Comparison of ENCODE assay signal across 7 mouse cellular contexts in genomic region chr9:48860526-48860845, GRCm38 (mm10). TPM values are rescaled to one million over a fixed set of nuclear protein-coding genes. Genes with fewer than 3 reads are reported as not detected.
DNase-seq lines count a peak whose midpoint lies in the region; ATAC-seq and TF ChIP-seq lines count a peak whose summit lies in the region.

No protein-coding gene starts in this region.

- H3K27ac ChIP-seq in forebrain, postnatal 0 days (ENCODE audit: low read depth, low read length) = no peak overlapping the region
- no peak overlapping the region for H3K27ac ChIP-seq in hindbrain, embryonic 12.5 days

- peak; percentile 94 for TF ChIP-seq CTCF in forebrain, postnatal 0 days (IDR thresholded peaks at IDR 0.05; ENCODE audit: low read depth)

- no peaks in the 10 kb centered on the region for H3K9me3 ChIP-seq in forebrain, postnatal 0 days (ENCODE audit: low read length)
- no peaks in the 10 kb centered on the region for H3K9me3 ChIP-seq in hindbrain, embryonic 12.5 days (replicated peaks)

- H3K4me1 ChIP-seq in forebrain, postnatal 0 days (ENCODE audit: insufficient read depth) = no peaks in the 10 kb centered on the region
- H3K4me1 ChIP-seq in hindbrain, embryonic 12.5 days = peaks cover 5% of the 10 kb centered on the region; the same call in 1 of the 2 replicates

- no peaks in the 10 kb centered on the region for H3K36me3 ChIP-seq in forebrain, postnatal 0 days (ENCODE audit: insufficient read depth)
- no peaks in the 10 kb centered on the region for H3K36me3 ChIP-seq in hindbrain, embryonic 12.5 days

- WGBS in forebrain, postnatal 0 days = under 1% methylated on average over 6 of the region's 6 CpGs
- 3% methylated on average over 6 of the region's 6 CpGs for WGBS in hindbrain, embryonic 12.5 days

- no peak overlapping the region for H3K4me3 ChIP-seq in forebrain, postnatal 0 days (ENCODE audit: low read depth, low read length)
- H3K4me3 ChIP-seq in hindbrain, embryonic 12.5 days = no peak overlapping the region

- peak; percentile 83 for DNase-seq in R1 (ENCODE audit: low read depth, low spot score)
- peak; percentile 67 for DNase-seq in cerebellum, adult 11-12 months
- peak; percentile 76 for DNase-seq in forebrain, postnatal 0 days
- DNase-seq in layer of hippocampus, postnatal 25 days (ENCODE audit: extremely low spot score in 1 of 2, low spot score in 1 of 2) = peak; percentile 51 to 60
- DNase-seq in lung, postnatal 36 days = peak; percentile 87
- peak; percentile 53 for DNase-seq in right cerebral cortex, postnatal 4 days

- H3K9ac ChIP-seq in forebrain, postnatal 0 days = no peak overlapping the region
- no peak overlapping the region for H3K9ac ChIP-seq in hindbrain, embryonic 12.5 days

- no peak overlapping the region for H3K4me2 ChIP-seq in forebrain, postnatal 0 days (ENCODE audit: low read depth)
- H3K4me2 ChIP-seq in hindbrain, embryonic 12.5 days (replicated peaks) = no peak overlapping the region

- ATAC-seq in forebrain, postnatal 0 days = peak; percentile 61
- peak; percentile 68; the same call in 1 of the 2 replicates for ATAC-seq in hindbrain, embryonic 12.5 days (ENCODE audit: low FRiP score)

- H3K27me3 ChIP-seq in forebrain, postnatal 0 days (ENCODE audit: insufficient read depth, low read length) = no peaks in the 10 kb centered on the region
- peaks cover 4% of the 10 kb centered on the region; the same call in 1 of the 2 replicates for H3K27me3 ChIP-seq in hindbrain, embryonic 12.5 days

RNA-seq across cellular contexts. Expression of gene Zbtb16, which starts 24.5 kb away (rescaled TPM):
- total RNA-seq in forebrain, postnatal 0 days (2014; rRNA removed) = 8.2 and 12.6 TPM in 2 replicates
- 4.7 and 6.8 TPM in 2 replicates for polyA plus RNA-seq in forebrain, postnatal 0 days (2015; fragmentation: Nextera tagmentation; extraction: Ambion mirVana)
- 6.8 and 6.9 TPM in 2 replicates for polyA plus RNA-seq in hindbrain, embryonic 12.5 days (2016; fragmentation: Nextera tagmentation; extraction: Ambion mirVana)
- total RNA-seq in layer of hippocampus, postnatal 25 days (2021) = 100 to 1,000 TPM; 103 TPM

RNA-seq across cellular contexts. Expression of gene Htr3a, which starts 50.4 kb away (rescaled TPM):
- total RNA-seq in forebrain, postnatal 0 days (2014; rRNA removed) = 9.4 and 10.4 TPM in 2 replicates
- 6.2 and 6.8 TPM in 2 replicates for polyA plus RNA-seq in forebrain, postnatal 0 days (2015; fragmentation: Nextera tagmentation; extraction: Ambion mirVana)
- polyA plus RNA-seq in hindbrain, embryonic 12.5 days (2016; fragmentation: Nextera tagmentation; extraction: Ambion mirVana) = 2.3 and 2.4 TPM in 2 replicates
- total RNA-seq in layer of hippocampus, postnatal 25 days (2021) = 10 to 100 TPM; 13.4 to 14.3 TPM
